Mouse (Mus musculus): ENCODE results near the gene Unc13b.

The Unc13b gene

DNA sequence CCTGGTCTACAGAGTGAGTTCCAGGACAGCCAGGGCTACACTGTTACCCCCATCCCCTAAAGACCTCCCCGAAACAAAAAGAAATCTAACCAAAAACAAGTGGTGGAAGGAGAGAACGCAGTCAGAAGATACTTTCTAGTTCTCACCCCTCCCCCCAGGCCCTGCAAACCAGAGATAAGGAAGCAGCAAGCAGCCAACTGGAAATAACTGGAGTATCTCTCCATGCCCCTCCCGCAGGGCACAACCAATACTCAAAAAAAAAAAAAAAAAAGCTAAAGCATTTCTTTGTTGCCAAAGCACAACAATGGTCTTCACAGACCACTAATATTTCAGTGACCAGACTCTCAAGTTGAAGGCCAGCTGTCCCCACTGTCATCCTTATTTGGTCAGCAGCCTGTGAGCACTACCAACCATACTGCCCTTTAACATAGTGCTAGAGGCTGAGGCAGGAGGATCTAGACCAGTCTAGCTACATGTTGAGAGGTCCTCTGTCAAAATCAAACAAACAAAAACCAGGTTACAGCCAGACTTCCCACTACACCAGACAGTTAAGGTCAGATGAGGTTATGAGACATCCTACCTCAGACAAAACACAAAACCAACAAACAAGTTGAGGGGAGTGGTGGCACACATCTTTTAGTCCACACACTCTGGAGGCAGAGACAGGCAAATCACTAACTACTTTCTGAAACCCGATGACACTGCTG lies 20.7 kb upstream of the Unc13b start:
- no peak for DNase-seq (ENCODE audit: low read depth in 2 of 2, low spot score in 2 of 2)

- DNase-seq (ENCODE audit: low read depth in 2 of 2, low spot score in 2 of 2): no peak
Measured at GRCm38 (mm10) chr4:43038567-43039495, 19.9 kb upstream of the Unc13b start.

GRCm38 (mm10) chr4:43039609-43040008 lies 19.1 kb upstream of the Unc13b start:
- no peak for DNase-seq (ENCODE audit: low read depth in 2 of 2, low spot score in 2 of 2)

DNA sequence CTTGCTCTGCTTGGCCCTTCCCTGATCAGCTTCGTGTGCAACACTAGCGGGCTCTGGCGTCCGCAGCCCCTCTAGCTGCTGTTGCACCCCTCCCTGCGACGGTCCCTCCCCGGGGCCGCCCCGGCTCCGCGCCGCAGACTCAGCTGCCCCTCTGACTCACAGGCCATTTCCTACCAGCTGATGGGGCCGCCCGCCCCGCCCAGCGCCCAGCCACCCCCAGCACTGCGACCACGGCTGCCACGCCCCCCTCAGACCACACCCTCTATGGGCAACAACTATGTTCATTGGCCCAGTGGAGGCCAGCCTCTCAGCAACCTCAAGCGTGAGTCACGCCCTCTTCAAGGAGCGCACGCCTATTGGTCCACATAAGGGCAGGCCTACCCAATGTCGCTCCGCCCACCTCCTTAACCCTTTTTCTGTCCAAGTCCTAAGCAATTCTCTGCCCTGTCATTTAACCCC lies 18.6 kb upstream of the Unc13b start:
- DNase-seq (ENCODE audit: low read depth in 2 of 2, low spot score in 2 of 2): peak; percentile 78 to 83

GRCm38 (mm10) chr4:43040881-43041547 lies 17.7 kb upstream of the Unc13b start:
- no peak for DNase-seq (ENCODE audit: low read depth in 2 of 2, low spot score in 2 of 2)

DNA sequence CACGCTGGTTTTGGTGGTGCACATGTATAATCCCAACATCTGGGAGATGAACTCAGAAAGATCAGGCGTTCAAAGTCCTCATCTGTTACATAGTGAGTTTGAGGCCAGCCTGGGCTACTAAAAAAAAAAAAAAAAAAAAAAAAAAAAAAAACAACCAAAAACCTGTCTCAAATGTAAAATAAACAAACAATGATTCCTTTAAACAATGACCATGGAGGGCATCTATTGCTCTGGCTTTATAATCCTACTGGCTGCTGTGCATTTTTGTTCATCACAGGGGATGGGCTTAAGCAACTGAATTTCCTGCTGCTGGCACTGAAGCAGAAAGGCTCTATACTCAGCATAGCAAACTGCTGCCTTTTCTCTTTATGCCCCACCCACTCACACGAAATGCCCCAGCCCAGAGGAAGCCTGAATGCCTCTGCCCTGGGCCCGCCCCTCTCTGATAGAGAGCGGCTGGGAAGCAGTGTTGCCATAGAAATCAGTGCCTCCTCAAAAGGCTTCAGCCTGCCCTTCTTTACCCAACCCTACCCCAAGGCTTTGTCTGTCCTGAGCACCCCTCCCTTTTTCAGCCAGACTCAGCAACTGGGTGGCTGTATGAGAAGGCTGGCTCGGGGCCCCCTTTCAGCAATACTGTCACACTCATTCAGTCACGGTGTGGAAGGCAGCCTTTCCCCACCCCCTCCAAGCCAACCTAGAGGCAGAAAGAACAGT lies 15.0 kb upstream of the Unc13b start:
- peak; percentile 52 to 57 for DNase-seq (ENCODE audit: low read depth in 2 of 2, low spot score in 2 of 2)

GRCm38 (mm10) chr4:43044673-43045072 lies 14.1 kb upstream of the Unc13b start:
- no peak for DNase-seq (ENCODE audit: low read depth in 2 of 2, low spot score in 2 of 2)

DNA sequence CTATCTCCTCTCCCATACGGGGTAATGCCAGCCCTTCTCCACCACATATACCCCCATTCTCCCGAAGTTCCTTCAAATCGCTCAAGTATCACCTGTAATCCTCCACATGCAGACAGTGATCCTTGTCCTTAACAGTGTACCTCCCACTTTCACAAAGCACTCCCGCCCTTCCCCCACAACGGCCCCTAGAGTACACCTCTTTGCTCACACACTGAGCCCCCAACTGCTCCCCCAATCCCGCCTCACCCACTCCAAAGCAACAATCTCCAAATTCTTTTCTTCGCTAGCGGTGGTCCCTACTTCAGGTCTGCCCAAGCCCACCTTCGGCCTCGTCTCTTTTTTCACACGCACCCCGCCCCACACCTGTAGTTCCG lies 13.5 kb upstream of the Unc13b start:
- no peak for DNase-seq (ENCODE audit: low read depth in 2 of 2, low spot score in 2 of 2)

- peak; percentile 67 to 81 for DNase-seq (ENCODE audit: low read depth in 2 of 2, low spot score in 2 of 2)
Measured at GRCm38 (mm10) chr4:43045659-43046302, 13.0 kb upstream of the Unc13b start, which contains the start of gene Fam214b. Gene Fam214b, minus strand, starts transcription at chr4:43046220.

- DNase-seq (ENCODE audit: low read depth in 2 of 2, low spot score in 2 of 2): no peak
Measured at GRCm38 (mm10) chr4:43046607-43047006, 12.1 kb upstream of the Unc13b start.

DNA sequence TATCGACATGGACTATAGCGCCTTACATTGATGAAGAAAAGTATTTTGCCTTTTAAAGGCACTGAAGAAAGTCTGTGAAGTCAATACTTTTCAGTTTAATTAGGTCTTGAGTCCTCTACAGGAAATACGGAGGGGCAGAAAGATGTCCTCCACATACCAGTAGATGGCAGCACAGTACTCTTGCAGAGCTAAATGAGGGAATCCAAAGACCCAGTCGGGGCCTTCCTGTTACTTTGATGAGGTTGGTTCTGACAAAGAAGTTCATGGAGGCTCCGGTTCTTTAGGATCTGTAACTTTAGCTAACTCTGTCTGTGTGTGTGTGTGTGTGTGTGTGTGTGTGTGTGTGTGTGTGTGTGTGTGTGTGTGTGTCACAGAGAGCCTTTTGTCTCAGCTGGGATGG lies 11.5 kb upstream of the Unc13b start:
- DNase-seq (ENCODE audit: low read depth in 2 of 2, low spot score in 2 of 2): peak; percentile 62 to 79

GRCm38 (mm10) chr4:43052627-43053026 lies 6.1 kb upstream of the Unc13b start:
- peak in 1 of 2 experiments; percentile 66 for DNase-seq (ENCODE audit: low read depth in 2 of 2, low spot score in 2 of 2)

DNA sequence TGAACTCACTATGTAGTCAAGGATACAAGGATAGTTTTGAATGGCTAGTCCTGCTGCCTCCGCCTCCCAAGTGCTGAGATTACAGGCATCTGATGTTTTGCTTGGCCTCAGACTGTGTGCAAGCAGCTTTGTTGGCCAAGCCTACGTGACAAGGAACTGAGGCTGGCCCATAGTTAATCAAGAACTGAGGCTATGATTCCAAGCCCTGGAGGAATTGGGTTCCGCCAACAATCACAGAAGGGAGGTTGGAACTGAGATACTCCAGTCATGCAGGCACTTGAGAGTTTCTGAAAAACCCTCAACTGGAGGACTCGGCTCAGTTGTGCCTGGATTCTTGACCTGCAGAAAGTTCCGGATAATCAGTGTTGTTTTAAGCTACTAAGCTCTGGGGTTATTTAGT lies 1.1 kb upstream of the Unc13b start:
- DNase-seq (ENCODE audit: low read depth in 2 of 2, low spot score in 2 of 2): no peak

DNA sequence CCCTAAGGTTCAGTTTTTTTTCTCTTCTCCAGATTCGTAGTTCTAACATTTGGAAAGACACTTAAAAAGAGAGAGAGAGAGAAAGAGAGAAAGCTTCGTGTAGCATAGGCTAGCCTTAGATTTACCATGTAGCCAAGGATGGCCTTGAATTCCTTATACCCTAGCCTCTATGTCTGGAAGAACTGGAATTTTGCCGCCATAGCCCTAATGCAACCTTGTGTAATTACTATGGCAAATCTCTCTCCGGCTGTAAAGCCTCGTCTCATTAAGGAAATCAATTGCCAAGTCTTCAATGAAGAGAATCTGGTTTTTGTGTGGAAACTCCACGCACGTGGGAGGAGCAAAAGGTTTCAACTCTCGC lies 381 bp upstream of the Unc13b start:
- no peak for DNase-seq (ENCODE audit: low read depth in 2 of 2, low spot score in 2 of 2)

- no peak for DNase-seq (ENCODE audit: low read depth in 2 of 2, low spot score in 2 of 2)
Measured at GRCm38 (mm10) chr4:43059697-43060096, 944 bp downstream of the Unc13b start.

GRCm38 (mm10) chr4:43060286-43060685 lies 1.5 kb downstream of the Unc13b start:
- no peak for DNase-seq (ENCODE audit: low read depth in 2 of 2, low spot score in 2 of 2)

GRCm38 (mm10) chr4:43065471-43065870 lies 6.7 kb downstream of the Unc13b start:
- DNase-seq (ENCODE audit: low read depth in 2 of 2, low spot score in 2 of 2): no peak

DNA sequence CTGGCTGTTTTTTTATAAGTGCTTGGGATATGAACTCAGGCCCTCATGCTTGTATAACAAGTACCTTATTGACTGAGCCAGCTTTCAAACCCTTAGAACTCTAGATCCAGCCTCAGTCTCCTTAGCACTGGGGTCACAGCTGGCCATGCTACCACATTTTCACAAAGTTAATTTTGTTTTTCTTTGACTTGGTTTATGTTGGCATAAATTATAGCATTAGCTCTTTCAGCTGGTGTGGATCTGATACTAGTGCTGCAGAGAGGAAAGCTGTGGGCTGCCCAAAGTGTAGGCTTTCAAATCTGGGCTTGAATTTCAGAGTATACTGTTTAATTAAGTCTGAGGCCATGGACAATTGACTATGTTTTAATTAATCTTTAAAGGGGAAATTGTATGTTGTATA lies 16.2 kb downstream of the Unc13b start:
- no peak for DNase-seq (ENCODE audit: low read depth in 2 of 2, low spot score in 2 of 2)

DNA sequence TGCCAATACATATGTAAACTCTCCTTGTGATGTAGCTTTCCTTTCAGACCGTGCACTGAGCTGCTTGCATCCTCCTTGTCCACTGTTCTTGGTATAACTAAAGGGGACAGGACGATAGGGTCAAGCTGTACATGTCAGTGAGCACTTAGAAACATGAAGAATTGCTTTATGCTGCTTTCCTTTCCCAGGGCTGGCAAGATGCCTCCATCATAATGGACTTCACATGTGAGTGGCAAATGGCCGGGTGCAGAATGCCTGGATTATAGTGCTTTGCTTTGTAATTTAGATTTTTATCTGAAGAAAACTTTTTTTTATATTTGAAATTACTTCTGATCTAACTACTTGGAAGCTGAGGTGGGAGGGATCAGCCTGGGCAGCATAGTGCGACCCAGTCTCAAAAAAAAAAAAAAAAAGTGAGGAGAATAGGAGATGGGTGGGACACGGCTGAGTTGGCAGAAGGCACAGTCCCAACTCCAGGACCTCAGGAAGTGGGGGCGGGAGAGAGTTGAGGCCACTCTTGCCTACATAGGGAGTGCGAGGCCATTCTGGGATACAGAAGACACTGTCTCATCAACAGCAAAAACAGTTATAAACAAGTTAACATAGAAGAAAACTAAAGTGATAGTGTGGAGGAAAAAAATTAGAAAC lies 19.4 kb downstream of the Unc13b start:
- DNase-seq (ENCODE audit: low read depth in 2 of 2, low spot score in 2 of 2): no peak

GRCm38 (mm10) chr4:43082458-43082857 lies 23.7 kb downstream of the Unc13b start:
- DNase-seq (ENCODE audit: low read depth in 2 of 2, low spot score in 2 of 2): no peak
